Mouse (Mus musculus): ENCODE measurements around the gene Trim24. TPM values are rescaled to one million over a fixed set of nuclear protein-coding genes. Genes with fewer than 3 reads are reported as not detected.
A peak's percentile ranks its signal among the peaks of the same experiment; 100 is the strongest.
"Not testable (repeated sequence)": the region's sequence is repeated elsewhere in the genome, so short reads cannot be mapped to it uniquely, and the experiment has no call there.

The Trim24 gene
- polyA plus RNA-seq, 1 experiment from 2014 or later: 32.6 TPM

- H3K4me1 ChIP-seq; ATAC-seq (ENCODE audit: low FRiP score); H3K36me3 ChIP-seq (replicated peaks); H3K9me3 ChIP-seq; H3K27me3 ChIP-seq; H3K4me3 ChIP-seq (replicated peaks); H3K4me2 ChIP-seq; H3K27ac ChIP-seq; H3K9ac ChIP-seq: not testable (repeated sequence)
- WGBS: 93% methylated on average over 6 of the region's 6 CpGs
Observed at GRCm38 (mm10) chr6:37844947-37845346, 25.7 kb upstream of the Trim24 start.

GRCm38 (mm10) chr6:37847531-37847930 lies 23.1 kb upstream of the Trim24 start:
- WGBS: 81% methylated on average over 4 of the region's 4 CpGs
- H3K27ac ChIP-seq; H3K9me3 ChIP-seq; H3K36me3 ChIP-seq (replicated peaks); H3K4me3 ChIP-seq (replicated peaks); ATAC-seq (ENCODE audit: low FRiP score); H3K4me1 ChIP-seq; H3K27me3 ChIP-seq; H3K9ac ChIP-seq; H3K4me2 ChIP-seq: not testable (repeated sequence)

- 86% methylated on average over 2 of the region's 2 CpGs for WGBS
- Histone ChIP-seq H3K36me3 (replicated peaks) (no peaks in the 10 kb centered on the region), H3K4me3 (replicated peaks) (no peak overlapping the region), H3K9me3 (0 out of 2 replicates have a peak, but pooled peaks cover 2% of the 10 kb centered on the region), H3K4me1 (no peaks in the 10 kb centered on the region), H3K4me2 (no peak overlapping the region), H3K27ac (no peak overlapping the region), H3K9ac (no peak overlapping the region), H3K27me3 (no peaks in the 10 kb centered on the region)
- ATAC-seq (ENCODE audit: low FRiP score): no peak
Observed at GRCm38 (mm10) chr6:37851352-37851751, 19.3 kb upstream of the Trim24 start.

- H3K9me3 ChIP-seq: 0 out of 2 replicates have a peak, but pooled peaks cover 2% of the 10 kb centered on the region
- H3K4me2 ChIP-seq: no peak overlapping the region
- ATAC-seq (ENCODE audit: low FRiP score): no peak
- WGBS: 96% methylated on average over 2 of the region's 2 CpGs
- no peaks in the 10 kb centered on the region for H3K27me3 ChIP-seq
- no peak overlapping the region for H3K4me3 ChIP-seq (replicated peaks)
- no peaks in the 10 kb centered on the region for H3K36me3 ChIP-seq (replicated peaks)
- no peaks in the 10 kb centered on the region for H3K4me1 ChIP-seq
- H3K9ac ChIP-seq: no peak overlapping the region
- no peak overlapping the region for H3K27ac ChIP-seq
Observed at GRCm38 (mm10) chr6:37853289-37853688, 17.3 kb upstream of the Trim24 start.

- Histone ChIP-seq H3K27me3 (no peaks in the 10 kb centered on the region), H3K27ac (no peak overlapping the region), H3K4me1 (no peaks in the 10 kb centered on the region), H3K4me3 (replicated peaks) (no peak overlapping the region), H3K4me2 (no peak overlapping the region), H3K9ac (no peak overlapping the region), H3K9me3 (no peaks in the 10 kb centered on the region), H3K36me3 (replicated peaks) (no peaks in the 10 kb centered on the region)
- ATAC-seq (ENCODE audit: low FRiP score): no peak
- 86% methylated on average over 2 of the region's 2 CpGs for WGBS
Observed at GRCm38 (mm10) chr6:37855384-37855783, 15.2 kb upstream of the Trim24 start.

GRCm38 (mm10) chr6:37856300-37856699 lies 14.3 kb upstream of the Trim24 start:
- ATAC-seq (ENCODE audit: low FRiP score); H3K4me1 ChIP-seq; H3K27me3 ChIP-seq; H3K27ac ChIP-seq; H3K4me3 ChIP-seq (replicated peaks); H3K4me2 ChIP-seq; H3K9ac ChIP-seq; H3K9me3 ChIP-seq; H3K36me3 ChIP-seq (replicated peaks): not testable (repeated sequence)
- 90% methylated on average over 9 of the region's 9 CpGs for WGBS

GRCm38 (mm10) chr6:37857196-37857874 lies 13.3 kb upstream of the Trim24 start:
- Histone ChIP-seq H3K27ac (no peak overlapping the region), H3K4me3 (replicated peaks) (no peak overlapping the region), H3K4me2 (no peak overlapping the region), H3K36me3 (replicated peaks) (no peaks in the 10 kb centered on the region), H3K9ac (no peak overlapping the region), H3K9me3 (no peaks in the 10 kb centered on the region), H3K27me3 (no peaks in the 10 kb centered on the region), H3K4me1 (no peaks in the 10 kb centered on the region)
- ATAC-seq (ENCODE audit: low FRiP score): no peak
- 81% methylated on average over 4 of the region's 4 CpGs for WGBS

GRCm38 (mm10) chr6:37858126-37858525 lies 12.5 kb upstream of the Trim24 start:
- Histone ChIP-seq H3K9ac (no peak overlapping the region), H3K36me3 (replicated peaks) (no peaks in the 10 kb centered on the region), H3K27me3 (no peaks in the 10 kb centered on the region), H3K9me3 (no peaks in the 10 kb centered on the region), H3K4me1 (no peaks in the 10 kb centered on the region), H3K4me2 (no peak overlapping the region), H3K4me3 (replicated peaks) (no peak overlapping the region), H3K27ac (no peak overlapping the region)
- no peak for ATAC-seq (ENCODE audit: low FRiP score)
- 84% methylated on average over 4 of the region's 4 CpGs for WGBS

- H3K4me2 ChIP-seq: no peak overlapping the region
- no peak for ATAC-seq (ENCODE audit: low FRiP score)
- WGBS: 89% methylated on average over 7 of the region's 7 CpGs
- no peak overlapping the region for H3K9ac ChIP-seq
- H3K36me3 ChIP-seq (replicated peaks): no peaks in the 10 kb centered on the region
- no peaks in the 10 kb centered on the region for H3K27me3 ChIP-seq
- H3K4me3 ChIP-seq (replicated peaks): no peak overlapping the region
- H3K27ac ChIP-seq: no peak overlapping the region
- H3K9me3 ChIP-seq: no peaks in the 10 kb centered on the region
- no peaks in the 10 kb centered on the region for H3K4me1 ChIP-seq
Observed at GRCm38 (mm10) chr6:37862893-37863292, 7.7 kb upstream of the Trim24 start.

- H3K4me1 ChIP-seq: no peaks in the 10 kb centered on the region
- H3K9me3 ChIP-seq: no peaks in the 10 kb centered on the region
- ATAC-seq (ENCODE audit: low FRiP score): no peak
- no peak overlapping the region for H3K27ac ChIP-seq
- no peaks in the 10 kb centered on the region for H3K27me3 ChIP-seq
- no peak overlapping the region for H3K4me2 ChIP-seq
- H3K4me3 ChIP-seq (replicated peaks): no peak overlapping the region
- no peak overlapping the region for H3K9ac ChIP-seq
- no peaks in the 10 kb centered on the region for H3K36me3 ChIP-seq (replicated peaks)
- WGBS: 82% methylated on average over 2 of the region's 2 CpGs
Observed at GRCm38 (mm10) chr6:37863961-37864730, 6.5 kb upstream of the Trim24 start.

- WGBS: under 1% methylated on average over 59 of the region's 70 CpGs
- H3K36me3 ChIP-seq (replicated peaks): peaks cover 27% of the 10 kb centered on the region
- peaks cover 41% of the 10 kb centered on the region for H3K9me3 ChIP-seq
- H3K4me3 ChIP-seq (replicated peaks): peak overlapping the region; percentile 92
- no peaks in the 10 kb centered on the region for H3K27me3 ChIP-seq
- H3K4me1 ChIP-seq: no peaks in the 10 kb centered on the region
- H3K9ac ChIP-seq: peak overlapping the region; percentile 95
- peak; percentile 63 for ATAC-seq (ENCODE audit: low FRiP score)
- peak overlapping the region; percentile 48 for H3K4me2 ChIP-seq
- peak overlapping the region; percentile 99 for H3K27ac ChIP-seq
Observed at GRCm38 (mm10) chr6:37871137-37871851, 683 bp downstream of the Trim24 start.

GRCm38 (mm10) chr6:37872861-37873260 lies 2.2 kb downstream of the Trim24 start:
- peaks cover 42% of the 10 kb centered on the region for H3K36me3 ChIP-seq (replicated peaks)
- peaks cover 57% of the 10 kb centered on the region for H3K9me3 ChIP-seq
- H3K4me3 ChIP-seq (replicated peaks): no peak overlapping the region

More at GRCm38 (mm10) chr6:37872861-37873260, 2.2 kb downstream of the Trim24 start:
- Histone ChIP-seq H3K9ac (no peak overlapping the region), H3K27me3 (no peaks in the 10 kb centered on the region), H3K4me2 (no peak overlapping the region), H3K4me1 (no peaks in the 10 kb centered on the region), H3K27ac (no peak overlapping the region)
- ATAC-seq (ENCODE audit: low FRiP score): no peak
- 95% methylated on average over 1 of the region's 1 CpGs for WGBS
